Mouse (Mus musculus) effector memory CD4-positive, alpha-beta T cell, adult 5 months (primary cell): ENCODE data around the gene Crygc. TPM values are rescaled to one million over a fixed set of nuclear protein-coding genes. Genes with fewer than 3 reads are reported as not detected.

Experiments
- polyA plus RNA-seq: library from polyadenylated mRNA; unstranded; fragments of 100-300 nt; shearing (Covaris generic); gene quantifications from one replicate; pipeline ENCODE4 v1.2.1, GENCODE M21; 2017

Gene Crygc
- not detected for polyA plus RNA-seq

GRCm38 (mm10) chr1:65073589-65073988 is at the start of gene Crygc:
Crygc (minus strand) TSS chr1:65073689.

GRCm38 (mm10) chr1:65122574-65123372 is 49.3 kb upstream of the Crygc start, which contains the start of gene D630023F18Rik:
D630023F18Rik (minus strand) TSS chr1:65123214.

GRCm38 (mm10) chr1:65119438-65119837 is 45.9 kb upstream of the Crygc start, which contains the start of gene Gm28845:
Gm28845 (minus strand) TSS chr1:65119558.

GRCm38 (mm10) chr1:65103273-65103672 is 29.8 kb upstream of the Crygc start, which contains the start of gene Cryga:
Cryga (minus strand) TSS chr1:65103373.

GRCm38 (mm10) chr1:65082188-65082587 is 8.7 kb upstream of the Crygc start, which contains the start of gene Crygb:
Crygb (minus strand) TSS chr1:65082288.

GRCm38 (mm10) chr1:65063352-65063751 is 10.1 kb downstream of the Crygc start, which contains the start of gene Crygd:
Crygd (minus strand) TSS chr1:65063452.

DNA sequence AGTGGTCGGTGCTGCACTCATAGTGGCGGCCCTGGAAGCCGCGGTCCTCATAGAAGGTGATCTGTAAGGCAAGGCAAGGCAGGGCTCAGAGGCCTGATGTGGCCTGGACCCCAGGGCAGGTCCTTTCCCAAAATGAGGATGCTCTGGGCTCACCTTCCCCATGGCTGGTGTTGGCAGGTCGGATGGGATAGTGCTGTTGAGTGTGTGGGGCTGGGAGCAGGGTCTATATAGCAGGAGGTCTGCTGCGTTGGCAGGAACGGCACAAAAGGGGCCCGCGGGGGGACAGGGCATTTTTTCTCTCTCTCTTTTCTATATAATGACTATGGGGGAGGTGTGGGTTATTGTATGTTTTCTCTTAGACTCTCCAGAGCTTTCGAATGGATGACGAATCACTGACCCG is 22.5 kb downstream of the Crygc start, which contains the start of gene Cryge:
Gene Cryge (minus strand): TSS at position 198 of the 400 bp plus-strand sequence.

GRCm38 (mm10) chr1:65032641-65033040 is 40.8 kb downstream of the Crygc start, which contains the start of gene Akr1cl:
Akr1cl (minus strand) TSS chr1:65032759.

Other genes with a start within 250 kb of the Crygc start
- gene Plekhm3, start 116.9 kb downstream of the Crygc start, polyA plus RNA-seq, result 36.3 TPM
- gene Akr1cl, start 40.9 kb downstream of the Crygc start, polyA plus RNA-seq, result 0.52 TPM
- gene Cryge, start 22.5 kb downstream of the Crygc start, polyA plus RNA-seq, result not detected
- gene Crygd, start 10.2 kb downstream of the Crygc start, polyA plus RNA-seq, result not detected
- gene Crygb, start 8.6 kb upstream of the Crygc start, polyA plus RNA-seq, result not detected
- gene Cryga, start 29.7 kb upstream of the Crygc start, polyA plus RNA-seq, result not detected
- not detected for gene Gm28845, start 45.9 kb upstream of the Crygc start, polyA plus RNA-seq
- not detected for gene D630023F18Rik, start 49.5 kb upstream of the Crygc start, polyA plus RNA-seq
- 3.5 TPM for gene Idh1, start 112.8 kb upstream of the Crygc start, polyA plus RNA-seq
- gene Pikfyve, start 113.0 kb upstream of the Crygc start, polyA plus RNA-seq, result 22.2 TPM
- gene Pth2r, start 208.4 kb upstream of the Crygc start, polyA plus RNA-seq, result not detected